Mouse (Mus musculus) duodenum, adult 2 months (tissue): ENCODE data around the gene Thoc5. TPM values are rescaled to one million over a fixed set of nuclear protein-coding genes. Genes with fewer than 3 reads are reported as not detected.

Experiments used
- polyA plus RNA-seq: library from polyadenylated mRNA; depleted of rRNA; stranded (reverse); fragments of >200 nt; gene quantifications from 2 replicates; pipeline ENCODE4 v1.2.3, GENCODE M21; 2012; ENCODE audit warnings: low replicate concordance; rRNA removed

Gene Thoc5
- polyA plus RNA-seq = 6.8 and 7.5 TPM in 2 replicates

DNA sequence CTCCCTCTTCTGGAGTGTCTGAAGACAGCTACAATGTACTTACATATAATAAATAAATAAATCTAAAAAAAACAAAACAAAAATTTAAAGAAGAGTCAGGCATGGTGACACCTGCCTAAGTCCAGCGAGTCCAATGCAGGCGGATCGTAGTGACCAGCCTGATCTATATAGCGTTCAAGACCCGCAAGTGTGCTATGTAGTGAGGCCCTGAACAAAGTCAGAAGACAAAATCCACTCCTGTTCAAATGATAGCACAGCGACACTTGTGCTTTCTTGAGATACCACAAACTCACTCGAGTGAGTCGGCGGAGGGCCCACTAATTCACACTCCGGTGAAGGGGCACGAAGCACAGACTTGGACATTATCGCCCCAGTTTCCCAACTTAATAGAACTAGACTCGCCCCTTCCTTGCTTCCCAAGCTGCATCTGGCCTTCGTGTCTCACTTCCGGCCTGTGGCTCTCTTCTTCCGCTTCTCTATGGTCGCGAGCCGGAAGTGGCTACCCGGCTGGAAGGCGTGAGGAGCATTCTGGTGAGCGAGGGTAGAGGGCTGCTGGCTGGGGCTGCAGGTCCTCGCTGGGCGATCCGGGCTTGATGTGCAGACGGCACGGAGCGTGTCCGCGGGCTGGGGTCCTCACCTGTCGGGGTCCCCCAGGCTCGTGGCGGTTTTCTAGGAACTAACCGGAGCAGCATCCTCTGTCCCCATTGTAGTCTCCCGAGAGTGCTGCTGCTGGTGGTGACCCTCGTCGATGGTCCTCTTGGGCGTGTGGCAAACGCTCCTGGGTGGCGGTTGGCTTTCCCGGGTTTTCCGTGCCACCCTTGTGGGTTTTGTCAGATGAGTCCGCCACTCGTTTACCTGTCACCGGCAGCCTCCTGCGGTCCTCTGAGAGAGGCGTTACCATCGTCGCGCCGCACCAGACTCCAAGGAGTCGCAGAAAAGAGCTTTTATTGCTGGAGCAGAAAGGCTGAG lies at the start of gene Thoc5:
Gene Thoc5, plus strand, starts transcription at position 473 of the 969 bp plus-strand sequence.

DNA sequence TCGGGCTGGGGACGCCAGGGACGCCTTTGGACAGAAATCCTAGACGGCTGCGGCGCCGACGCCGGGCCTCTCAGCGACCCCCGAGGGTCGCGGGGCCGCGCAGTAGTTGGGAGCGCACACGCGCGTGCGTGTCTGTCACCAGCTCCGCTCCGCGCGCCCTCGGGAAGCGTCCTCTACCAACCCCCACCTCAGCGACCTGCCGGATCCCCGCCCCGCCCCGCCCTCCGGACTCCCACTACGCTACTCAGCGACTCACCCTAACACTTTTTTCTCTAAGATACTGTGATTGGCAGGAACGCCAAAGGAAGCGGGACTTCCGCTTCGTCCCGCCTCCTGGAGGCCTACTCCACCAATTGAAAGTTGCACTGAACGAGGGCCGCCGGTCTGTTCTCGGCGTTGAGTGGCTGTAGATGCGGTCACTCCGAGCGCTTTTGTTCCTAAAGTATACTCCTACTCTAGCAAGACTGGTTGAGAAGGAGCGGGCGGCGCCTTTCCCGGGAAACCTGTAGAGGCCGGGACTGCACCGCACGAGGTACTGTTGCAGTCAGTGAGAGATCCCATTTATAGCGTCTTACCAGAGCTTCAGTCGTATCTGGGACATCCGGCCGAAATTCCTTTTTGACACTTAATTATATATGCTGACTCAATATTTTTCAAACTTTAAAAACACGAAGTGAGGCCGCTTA lies 45.7 kb upstream of the Thoc5 start, which contains the start of gene Nf2:
Gene Nf2, minus strand, starts transcription at position 279 of the 686 bp plus-strand sequence.

DNA sequence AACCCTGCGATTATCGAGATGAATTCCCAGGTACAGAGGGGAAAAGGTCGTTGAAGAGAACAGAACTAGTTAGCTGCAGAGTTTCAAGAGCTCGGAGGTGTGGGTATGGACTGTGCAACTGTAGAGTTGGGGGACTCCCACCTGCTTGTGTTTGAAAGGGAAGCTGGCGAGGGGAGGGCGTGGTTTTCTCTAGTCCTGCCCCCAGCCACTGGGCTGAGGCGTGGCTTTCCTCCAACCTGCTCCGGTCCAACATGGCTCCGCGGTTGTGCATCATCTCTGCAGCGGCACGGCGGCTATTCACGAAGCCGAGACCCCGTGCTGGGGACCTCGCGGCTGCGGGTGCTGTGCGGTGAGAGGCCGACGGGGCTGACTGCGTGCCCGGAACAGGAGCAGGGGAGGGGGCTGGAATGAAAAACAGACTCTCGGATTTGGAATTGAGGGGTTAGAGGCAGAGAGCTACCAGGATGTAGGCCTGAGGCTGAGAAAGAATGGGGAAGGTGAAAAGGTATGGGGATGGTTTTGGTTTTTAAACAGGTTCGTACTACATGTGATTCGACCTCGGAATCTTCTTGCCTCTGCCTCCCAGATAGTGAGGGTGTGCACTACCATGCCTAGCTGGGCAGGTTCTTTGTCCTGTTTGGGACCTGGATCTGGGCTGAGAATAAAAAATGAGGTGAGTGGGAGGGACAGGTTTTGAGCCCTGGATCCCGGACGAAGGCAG lies 21.2 kb upstream of the Thoc5 start, which contains the start of gene Nipsnap1:
Gene Nipsnap1, plus strand, starts transcription at position 197 of the 721 bp plus-strand sequence.

DNA sequence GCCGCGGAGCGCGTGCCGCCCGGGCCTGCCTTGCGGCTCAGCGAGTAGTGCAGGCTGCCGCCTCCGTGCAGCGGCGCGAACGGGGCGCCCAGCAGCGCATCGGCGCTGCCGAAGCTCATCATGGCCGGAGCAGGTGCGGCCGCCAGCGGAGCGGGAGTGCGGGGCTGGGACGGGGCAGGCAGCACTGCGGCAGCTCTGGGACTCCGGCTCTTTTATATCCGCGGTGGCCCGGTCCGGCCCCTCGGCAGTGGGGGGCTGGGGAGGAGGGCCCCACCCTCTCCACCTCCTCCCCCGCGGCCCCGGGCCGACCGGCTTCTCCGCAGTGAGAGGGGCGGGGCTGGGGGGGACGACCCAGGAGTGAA lies 52.7 kb downstream of the Thoc5 start, which contains the start of gene Nefh:
Gene Nefh, minus strand, starts transcription at position 252 of the 362 bp plus-strand sequence.

Other genes with a start within 250 kb of the Thoc5 start
- 1,082 and 1,119 TPM in 2 replicates for gene Uqcr10, start 191.0 kb upstream of the Thoc5 start, polyA plus RNA-seq
- 39.5 and 69.7 TPM in 2 replicates for gene Zmat5, start 190.6 kb upstream of the Thoc5 start, polyA plus RNA-seq
- gene Cabp7, start 148.5 kb upstream of the Thoc5 start, polyA plus RNA-seq = 0.05 TPM in 1 of 2 replicates, not detected in the other
- 31.9 and 48.6 TPM in 2 replicates for gene Nf2, start 45.8 kb upstream of the Thoc5 start, polyA plus RNA-seq
- 27.8 and 38.4 TPM in 2 replicates for gene Nipsnap1, start 21.4 kb upstream of the Thoc5 start, polyA plus RNA-seq
- gene Nefh, start 52.7 kb downstream of the Thoc5 start, polyA plus RNA-seq = 0.12 and 0.39 TPM in 2 replicates
- 68.3 and 90.7 TPM in 2 replicates for gene Ap1b1, start 91.5 kb downstream of the Thoc5 start, polyA plus RNA-seq
- 0.49 and 1.2 TPM in 2 replicates for gene Rasl10a, start 162.8 kb downstream of the Thoc5 start, polyA plus RNA-seq
- gene Gas2l1, start 170.0 kb downstream of the Thoc5 start, polyA plus RNA-seq = 68.8 and 126 TPM in 2 replicates
- 24.6 and 25.3 TPM in 2 replicates for gene Rhbdd3, start 203.6 kb downstream of the Thoc5 start, polyA plus RNA-seq
- 141 and 292 TPM in 2 replicates for gene Ewsr1, start 203.9 kb downstream of the Thoc5 start, polyA plus RNA-seq